Mouse (Mus musculus) hindbrain, embryonic 15.5 days (tissue): ENCODE results near the gene Trim80. TPM values are rescaled to one million over a fixed set of nuclear protein-coding genes. Genes with fewer than 3 reads are reported as not detected.

Experiments
- ATAC-seq: fragments of 200-750 bp; cut with Nextera tagmentation; 2 replicates; pipeline ENCODE4 v1.8.0; 2017; ENCODE audit warnings: low read depth, moderate number of reproducible peaks, moderate TSS enrichment; ENCODE audit not compliant: low FRiP score
- H3K27ac ChIP-seq: fragments of 300-500 bp; sonication (generic); replicated peaks from 2 replicates; pipeline ENCODE4 v1.5.1; 2015; ENCODE audit warnings: mild to moderate bottlenecking, inconsistent platforms
- H3K27me3 ChIP-seq: fragments of 300-500 bp; sonication (generic); 2 replicates; pipeline ENCODE4 v1.6.1; 2015; ENCODE audit warnings: control low read depth, inconsistent platforms
- H3K36me3 ChIP-seq: fragments of 300-500 bp; sonication (generic); 2 replicates; pipeline ENCODE4 v1.6.1; 2015; ENCODE audit warnings: control low read depth, inconsistent platforms
- H3K4me1 ChIP-seq: fragments of 300-500 bp; sonication (generic); replicated peaks from 2 replicates; pipeline ENCODE4 v1.6.1; 2015; ENCODE audit warnings: control low read depth, inconsistent platforms
- H3K4me2 ChIP-seq: fragments of 300-500 bp; sonication (generic); 2 replicates; pipeline ENCODE4 v1.6.1; 2015; ENCODE audit warnings: moderate library complexity, mild to moderate bottlenecking, inconsistent platforms
- H3K4me3 ChIP-seq: fragments of 300-500 bp; sonication (generic); 2 replicates; pipeline ENCODE4 v1.5.1; 2015; ENCODE audit warnings: mild to moderate bottlenecking, inconsistent platforms
- H3K9ac ChIP-seq: fragments of 300-500 bp; sonication (generic); 2 replicates; pipeline ENCODE4 v1.6.1; 2015; ENCODE audit warnings: inconsistent platforms
- H3K9me3 ChIP-seq: fragments of 300-500 bp; sonication (generic); 2 replicates; pipeline ENCODE4 v1.6.1; 2016; ENCODE audit warnings: control low read depth, inconsistent platforms
- WGBS: fragments of 180-500 bp; shearing (Covaris S2); methylation state at CpG from one replicate; pipeline ENCODE4 v1.1.7; 2015; 5-methylcytosine and 5-hydroxymethylcytosine counted together
- polyA plus RNA-seq: library from polyadenylated mRNA; unstranded; fragments of >200 nt; fragmentation: Nextera tagmentation; extraction: Ambion mirVana; gene quantifications from 2 replicates; pipeline ENCODE4 v1.2.1, GENCODE M21; 2015

Trim80 gene
- polyA plus RNA-seq, 1 experiment from 2014 or later, result not detected

GRCm38 (mm10) chr11:115419531-115420237, 20.7 kb upstream of the Trim80 start, which contains the start of the genes Atp5h and Kctd2:
Gene Atp5h (minus strand): TSS chr11:115419962.
Gene Kctd2 (plus strand): TSS chr11:115420128.
- Histone ChIP-seq H3K27ac (peak within 1 kb of the TSS; percentile 92), H3K36me3 (peaks cover 29% of the 10 kb centered on the region), H3K4me1 (peaks cover 35% of the 10 kb centered on the region), H3K4me3 (peak within 1 kb of the TSS; percentile 71), H3K4me2 (peak within 1 kb of the TSS; percentile 94), H3K9me3 (no peaks in the 10 kb centered on the region), H3K27me3 (no peaks in the 10 kb centered on the region), H3K9ac (peak within 1 kb of the TSS; percentile 91)
- WGBS, result under 1% methylated on average over 44 of the region's 56 CpGs
- peak; percentile 98 for ATAC-seq

DNA sequence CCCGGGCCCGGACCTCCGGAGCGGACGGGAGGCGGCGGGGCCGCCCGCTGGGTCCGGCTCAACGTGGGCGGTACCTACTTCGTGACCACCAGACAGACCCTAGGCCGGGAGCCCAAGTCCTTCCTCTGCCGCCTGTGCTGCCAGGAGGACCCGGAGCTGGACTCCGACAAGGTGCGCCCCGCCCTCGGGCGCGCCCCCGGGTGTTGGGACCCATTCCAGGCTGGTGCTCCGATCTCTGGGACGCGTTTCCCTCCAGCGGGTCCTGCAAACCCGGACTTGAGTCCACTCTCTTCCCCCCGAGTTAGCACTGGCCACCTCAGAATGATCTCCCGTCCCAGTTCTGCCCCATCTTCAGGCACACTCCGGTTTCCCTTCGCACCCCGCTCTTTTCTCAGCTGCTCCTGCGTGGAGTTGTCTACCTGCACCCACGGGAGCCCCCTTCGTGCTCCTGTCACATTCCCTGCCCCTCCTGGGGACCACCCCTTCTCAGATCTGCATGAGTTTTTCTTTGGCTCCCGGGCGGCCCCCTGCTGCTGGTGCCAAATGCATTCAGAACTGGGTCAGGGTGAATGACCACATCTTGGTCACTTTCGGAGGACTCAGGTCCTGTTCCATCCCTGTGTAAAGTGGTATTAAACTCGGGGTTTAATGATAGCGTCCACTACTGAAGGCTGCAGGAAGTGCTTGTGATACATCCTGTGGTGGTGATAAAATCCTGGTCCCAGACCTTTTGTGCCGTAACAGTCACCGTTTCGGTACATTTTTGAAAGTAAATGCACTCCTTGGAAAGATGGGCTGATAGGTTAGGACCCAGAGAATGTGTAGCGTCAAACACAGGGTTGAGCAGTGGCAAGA, 19.8 kb upstream of the Trim80 start:
- Histone ChIP-seq H3K9me3 (no peaks in the 10 kb centered on the region), H3K36me3 (peaks cover 23% of the 10 kb centered on the region), H3K4me1 (peaks cover 35% of the 10 kb centered on the region), H3K9ac (peak overlapping the region; percentile 91), H3K27ac (peak overlapping the region; percentile 92), H3K4me2 (peak overlapping the region; percentile 94), H3K4me3 (peak overlapping the region; percentile 71), H3K27me3 (no peaks in the 10 kb centered on the region)
- 2% methylated on average over 44 of the region's 45 CpGs for WGBS
- ATAC-seq, result peak; percentile 67

DNA sequence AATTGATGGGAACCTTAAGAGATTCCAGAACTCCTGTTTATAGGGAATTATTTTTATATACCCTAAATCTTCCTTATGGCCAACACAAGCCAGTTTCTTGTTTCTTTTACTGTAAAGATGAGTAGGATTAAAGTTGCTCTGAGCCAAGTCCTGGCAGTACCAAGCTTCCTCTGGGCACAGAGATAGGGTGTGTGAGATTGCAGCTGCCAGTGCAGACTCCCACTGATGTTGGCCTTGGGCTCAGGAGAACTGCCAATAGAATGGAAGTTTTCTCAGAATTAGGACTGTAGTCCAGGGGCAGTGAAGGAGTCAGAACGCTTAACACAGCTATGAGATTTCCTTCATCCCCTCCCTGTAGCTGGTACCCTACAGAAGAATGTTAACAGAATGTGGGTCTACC, 19.0 kb upstream of the Trim80 start:
- peak overlapping the region; percentile 91; the same call in 1 of the 2 replicates for H3K9ac ChIP-seq
- no peak overlapping the region; the same call in 1 of the 2 replicates for H3K27ac ChIP-seq
- 58% methylated on average over 1 of the region's 1 CpGs for WGBS
- no peak for ATAC-seq
- H3K4me2 ChIP-seq, result peak overlapping the region; percentile 94
- no peaks in the 10 kb centered on the region for H3K27me3 ChIP-seq
- peak overlapping the region; percentile 71 for H3K4me3 ChIP-seq
- H3K4me1 ChIP-seq, result peaks cover 35% of the 10 kb centered on the region
- no peaks in the 10 kb centered on the region for H3K9me3 ChIP-seq
- peaks cover 20% of the 10 kb centered on the region for H3K36me3 ChIP-seq

DNA sequence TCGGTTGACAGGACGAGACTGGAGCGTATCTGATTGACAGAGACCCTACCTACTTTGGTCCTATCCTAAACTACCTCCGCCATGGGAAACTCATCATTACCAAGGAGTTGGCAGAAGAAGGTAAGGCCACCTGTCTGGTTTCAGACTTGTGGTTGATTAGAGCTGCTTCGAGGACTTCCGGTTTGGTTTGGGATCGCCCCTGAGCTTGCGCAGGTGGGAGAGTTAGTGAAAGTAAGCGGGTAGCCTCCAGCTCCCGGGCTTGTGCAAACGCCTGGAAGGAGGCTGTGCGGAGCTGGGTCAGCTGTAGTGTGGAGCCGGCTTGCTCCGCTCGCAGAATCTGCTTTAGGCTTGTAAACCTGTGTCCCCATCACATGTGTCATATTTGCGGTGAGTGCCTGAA, 18.4 kb upstream of the Trim80 start:
- Histone ChIP-seq H3K4me3 (no peak overlapping the region), H3K9ac (no peak overlapping the region), H3K4me2 (peak overlapping the region; percentile 94; the same call in 1 of the 2 replicates), H3K27me3 (no peaks in the 10 kb centered on the region), H3K36me3 (peaks cover 20% of the 10 kb centered on the region), H3K9me3 (no peaks in the 10 kb centered on the region), H3K4me1 (peaks cover 35% of the 10 kb centered on the region), H3K27ac (no peak overlapping the region)
- ATAC-seq, result no peak
- WGBS, result 94% methylated on average over 16 of the region's 16 CpGs

GRCm38 (mm10) chr11:115423091-115423490, 17.3 kb upstream of the Trim80 start:
- H3K4me1 ChIP-seq, result peaks cover 44% of the 10 kb centered on the region
- H3K27me3 ChIP-seq, result no peaks in the 10 kb centered on the region
- no peak overlapping the region for H3K27ac ChIP-seq
- H3K9ac ChIP-seq, result no peak overlapping the region
- 84% methylated on average over 3 of the region's 3 CpGs for WGBS
- no peaks in the 10 kb centered on the region for H3K9me3 ChIP-seq
- H3K4me2 ChIP-seq, result no peak overlapping the region
- no peak overlapping the region for H3K4me3 ChIP-seq
- ATAC-seq, result no peak
- peaks cover 17% of the 10 kb centered on the region for H3K36me3 ChIP-seq

- H3K27ac ChIP-seq, result no peak overlapping the region
- no peak overlapping the region for H3K4me3 ChIP-seq
- H3K9ac ChIP-seq, result no peak overlapping the region
- WGBS, result 89% methylated on average over 7 of the region's 7 CpGs
- H3K4me2 ChIP-seq, result no peak overlapping the region
- H3K36me3 ChIP-seq, result peaks cover 21% of the 10 kb centered on the region
- no peak for ATAC-seq
- no peaks in the 10 kb centered on the region for H3K9me3 ChIP-seq
- no peaks in the 10 kb centered on the region for H3K27me3 ChIP-seq
- peaks cover 34% of the 10 kb centered on the region for H3K4me1 ChIP-seq
Measured at GRCm38 (mm10) chr11:115424666-115425065, 15.7 kb upstream of the Trim80 start.

DNA sequence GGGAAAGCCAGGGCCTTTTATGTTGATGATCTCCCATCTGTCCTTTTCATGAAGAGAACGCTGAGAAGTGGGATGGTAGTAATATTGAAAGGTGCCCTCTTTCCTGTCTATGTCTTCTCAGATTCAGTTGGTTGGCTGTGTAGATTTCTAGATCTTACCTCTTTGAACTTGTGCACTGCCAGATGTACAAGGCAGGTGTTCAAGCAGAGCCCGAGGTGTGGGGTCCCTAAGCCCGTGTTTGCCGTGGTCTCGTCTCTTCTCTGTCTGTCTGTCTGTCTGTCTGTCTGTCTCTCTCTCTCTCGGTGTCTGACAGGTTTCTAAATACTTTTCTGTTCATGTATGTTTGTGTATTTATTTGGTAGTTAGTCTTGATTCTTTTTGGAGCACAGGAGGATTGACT, 14.7 kb upstream of the Trim80 start:
- Histone ChIP-seq H3K4me2 (no peak overlapping the region), H3K4me3 (no peak overlapping the region), H3K27me3 (no peaks in the 10 kb centered on the region), H3K9ac (no peak overlapping the region), H3K36me3 (peaks cover 31% of the 10 kb centered on the region), H3K4me1 (peaks cover 32% of the 10 kb centered on the region), H3K27ac (no peak overlapping the region), H3K9me3 (no peaks in the 10 kb centered on the region)
- no peak for ATAC-seq
- WGBS, result 95% methylated on average over 6 of the region's 6 CpGs

DNA sequence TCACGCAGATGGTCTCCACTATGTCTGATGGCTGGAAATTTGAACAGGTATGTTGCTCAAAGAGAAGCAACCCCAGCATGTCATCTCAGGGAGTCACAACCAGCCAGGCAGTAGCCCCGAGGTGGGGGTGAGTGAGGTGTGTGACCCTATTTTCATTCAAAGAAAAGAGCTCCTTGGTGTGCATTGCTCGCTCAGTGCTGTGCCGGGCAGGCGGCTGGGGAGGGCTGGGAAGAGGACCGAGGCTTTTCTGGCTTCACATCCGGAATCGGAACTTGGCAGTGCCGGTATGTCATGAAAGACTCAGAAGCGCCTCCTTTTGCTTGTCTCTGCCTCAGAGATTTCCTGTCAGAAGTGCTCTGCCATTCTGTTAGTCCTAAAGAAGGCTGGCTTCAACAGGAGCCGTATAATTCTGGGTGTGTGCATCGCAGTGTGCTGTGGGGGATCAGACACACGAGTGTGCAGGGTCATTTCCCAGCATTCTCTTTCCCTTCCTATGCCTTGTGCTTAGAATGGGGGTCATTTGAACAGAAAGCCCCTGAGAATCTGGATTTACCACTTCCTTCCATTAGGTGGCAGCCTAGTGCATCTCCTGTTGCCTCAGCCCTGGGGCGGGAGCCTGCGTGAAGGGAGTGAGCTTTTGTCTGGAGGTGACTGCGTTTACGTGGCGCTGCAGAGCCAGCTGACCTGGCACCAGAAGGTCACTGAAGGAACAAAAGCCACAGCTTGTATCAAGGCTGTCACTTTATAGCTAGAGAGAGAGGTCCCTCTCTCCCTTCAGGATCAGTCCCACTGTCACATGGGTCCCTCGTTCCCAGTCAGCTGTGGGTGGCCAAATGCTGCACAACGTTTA, 12.6 kb upstream of the Trim80 start:
- Histone ChIP-seq H3K27me3 (no peaks in the 10 kb centered on the region), H3K36me3 (peaks cover 48% of the 10 kb centered on the region), H3K4me1 (peaks cover 12% of the 10 kb centered on the region), H3K9me3 (no peaks in the 10 kb centered on the region), H3K4me3 (no peak overlapping the region), H3K4me2 (peak overlapping the region; percentile 36), H3K9ac (0 out of 2 replicates have a peak overlapping the region, but pooled peaks have one; percentile 5), H3K27ac (peak overlapping the region; percentile 67)
- ATAC-seq, result peak; percentile 75
- WGBS, result 37% methylated on average over 20 of the region's 20 CpGs

GRCm38 (mm10) chr11:115429307-115429706, 11.0 kb upstream of the Trim80 start:
- H3K4me3 ChIP-seq, result no peak overlapping the region
- no peak overlapping the region for H3K9ac ChIP-seq
- no peak overlapping the region for H3K4me2 ChIP-seq
- no peak overlapping the region for H3K27ac ChIP-seq
- H3K27me3 ChIP-seq, result no peaks in the 10 kb centered on the region
- peaks cover 48% of the 10 kb centered on the region for H3K36me3 ChIP-seq
- no peaks in the 10 kb centered on the region for H3K9me3 ChIP-seq
- peaks cover 12% of the 10 kb centered on the region for H3K4me1 ChIP-seq
- no peak for ATAC-seq
- WGBS, result 86% methylated on average over 7 of the region's 7 CpGs

GRCm38 (mm10) chr11:115430561-115430960, 9.8 kb upstream of the Trim80 start:
- no peak overlapping the region for H3K9ac ChIP-seq
- no peak overlapping the region for H3K4me2 ChIP-seq
- 96% methylated on average over 6 of the region's 6 CpGs for WGBS
- H3K4me3 ChIP-seq, result no peak overlapping the region
- peaks cover 15% of the 10 kb centered on the region for H3K4me1 ChIP-seq
- no peaks in the 10 kb centered on the region for H3K27me3 ChIP-seq
- peaks cover 45% of the 10 kb centered on the region for H3K36me3 ChIP-seq
- ATAC-seq, result no peak
- no peaks in the 10 kb centered on the region for H3K9me3 ChIP-seq
- H3K27ac ChIP-seq, result no peak overlapping the region

- Histone ChIP-seq H3K4me3 (no peak overlapping the region), H3K9ac (no peak overlapping the region), H3K27me3 (no peaks in the 10 kb centered on the region), H3K4me2 (no peak overlapping the region), H3K36me3 (peaks cover 30% of the 10 kb centered on the region), H3K9me3 (no peaks in the 10 kb centered on the region), H3K4me1 (peaks cover 17% of the 10 kb centered on the region), H3K27ac (no peak overlapping the region)
- no peak for ATAC-seq
- WGBS, result 85% methylated on average over 4 of the region's 4 CpGs
Measured at GRCm38 (mm10) chr11:115432814-115433213, 7.5 kb upstream of the Trim80 start.
